Mouse (Mus musculus) forebrain, embryonic 14.5 days (tissue): ENCODE data around the gene Pgbd5. TPM values are rescaled to one million over a fixed set of nuclear protein-coding genes. Genes with fewer than 3 reads are reported as not detected.

Experiments used
- ATAC-seq: fragments of 200-750 bp; cut with Nextera tagmentation; 2 replicates; pipeline ENCODE4 v1.8.0; 2017; ENCODE audit warnings: mild to moderate bottlenecking, moderate library complexity
- DNase-seq: peaks from one replicate; pipeline ENCODE4 v3.0.0-alpha.2; 2015; ENCODE audit warnings: low spot score
- H3K27ac ChIP-seq: fragments of 300-500 bp; sonication (generic); 2 replicates; pipeline ENCODE4 v1.5.1; 2014; ENCODE audit warnings: low read depth, mild to moderate bottlenecking, control low read depth, low read length, moderate library complexity
- H3K27me3 ChIP-seq: fragments of 300-500 bp; sonication (generic); replicated peaks from 2 replicates; pipeline ENCODE4 v1.6.1; 2014; ENCODE audit warnings: low read length, control low read depth, mixed read lengths; ENCODE audit not compliant: control insufficient read depth, insufficient read depth
- H3K36me3 ChIP-seq: fragments of 300-500 bp; sonication (generic); 2 replicates; pipeline ENCODE4 v1.6.1; 2014; ENCODE audit warnings: low read length, control low read depth; ENCODE audit not compliant: control insufficient read depth, insufficient read depth
- H3K4me1 ChIP-seq: fragments of 300-500 bp; sonication (generic); 2 replicates; pipeline ENCODE4 v1.6.1; 2014; ENCODE audit warnings: antibody characterized with exemption, low read length, control low read depth; ENCODE audit not compliant: control insufficient read depth, insufficient read depth
- H3K4me2 ChIP-seq: fragments of 300-500 bp; sonication (generic); 2 replicates; pipeline ENCODE4 v1.6.1; 2014; ENCODE audit warnings: mild to moderate bottlenecking, control low read depth, low read length
- H3K4me3 ChIP-seq: fragments of 300-500 bp; sonication (generic); 2 replicates; pipeline ENCODE4 v1.5.1; 2014; ENCODE audit warnings: low read depth, low read length, control low read depth
- H3K9ac ChIP-seq: fragments of 300-500 bp; sonication (generic); 2 replicates; pipeline ENCODE4 v1.6.1; 2014; ENCODE audit warnings: mild to moderate bottlenecking, low read length, control low read depth, moderate library complexity
- H3K9me3 ChIP-seq: fragments of 300-500 bp; sonication (generic); replicated peaks from 2 replicates; pipeline ENCODE4 v1.6.1; 2016; ENCODE audit warnings: low read length, control low read depth, mixed read lengths; ENCODE audit not compliant: control insufficient read depth
- WGBS: fragments of 180-500 bp; shearing (Covaris S2); extraction: QIAGEN DNeasy Blood & Tissue Kit; methylation state at CpG from one replicate; pipeline ENCODE4 v1.1.7; 2014; 5-methylcytosine and 5-hydroxymethylcytosine counted together
- polyA plus RNA-seq: library from polyadenylated mRNA; unstranded; fragments of >200 nt; fragmentation: Nextera tagmentation; extraction: Ambion mirVana; gene quantifications from 2 replicates; pipeline ENCODE4 v1.2.1, GENCODE M21; 2014

Pgbd5 gene
- polyA plus RNA-seq, 1 experiment from 2014 or later = 8.6 TPM

- ATAC-seq (no peak), DNase-seq (no peak)
- WGBS = 83% methylated on average over 9 of the region's 9 CpGs
- H3K9ac ChIP-seq = no peak overlapping the region
- H3K27ac ChIP-seq = no peak overlapping the region
- no peak overlapping the region for H3K4me3 ChIP-seq
- no peaks in the 10 kb centered on the region for H3K27me3 ChIP-seq
- no peaks in the 10 kb centered on the region for H3K36me3 ChIP-seq
- no peaks in the 10 kb centered on the region for H3K9me3 ChIP-seq
- H3K4me2 ChIP-seq = no peak overlapping the region
- no peaks in the 10 kb centered on the region for H3K4me1 ChIP-seq
Observed at GRCm38 (mm10) chr8:124462192-124462591, 22.7 kb upstream of the Pgbd5 start.

GRCm38 (mm10) chr8:124461103-124461502 lies 21.6 kb upstream of the Pgbd5 start:
- Histone ChIP-seq H3K9ac (no peak overlapping the region), H3K36me3 (no peaks in the 10 kb centered on the region)
- WGBS = 26% methylated on average over 10 of the region's 10 CpGs

GRCm38 (mm10) chr8:124460660-124461059 lies 21.2 kb upstream of the Pgbd5 start:
- H3K27me3 ChIP-seq = no peaks in the 10 kb centered on the region
- DNase-seq = no peak
- no peak overlapping the region for H3K27ac ChIP-seq
- no peak overlapping the region for H3K4me3 ChIP-seq
- ATAC-seq = no peak
- H3K4me2 ChIP-seq = no peak overlapping the region
- H3K9me3 ChIP-seq = no peaks in the 10 kb centered on the region
- WGBS = 70% methylated on average over 4 of the region's 4 CpGs
- H3K4me1 ChIP-seq = no peaks in the 10 kb centered on the region
- H3K36me3 ChIP-seq = no peaks in the 10 kb centered on the region
- H3K9ac ChIP-seq = no peak overlapping the region

More at GRCm38 (mm10) chr8:124461103-124461502, 21.6 kb upstream of the Pgbd5 start:
- no peaks in the 10 kb centered on the region for H3K9me3 ChIP-seq
- H3K27me3 ChIP-seq = no peaks in the 10 kb centered on the region
- ATAC-seq (no peak), DNase-seq (peak; percentile 34)
- H3K4me3 ChIP-seq = no peak overlapping the region
- H3K4me1 ChIP-seq = no peaks in the 10 kb centered on the region
- H3K4me2 ChIP-seq = no peak overlapping the region
- no peak overlapping the region for H3K27ac ChIP-seq

GRCm38 (mm10) chr8:124459627-124460026 lies 20.2 kb upstream of the Pgbd5 start:
- Histone ChIP-seq H3K36me3 (no peaks in the 10 kb centered on the region), H3K27ac (no peak overlapping the region), H3K9ac (no peak overlapping the region), H3K9me3 (no peaks in the 10 kb centered on the region), H3K4me3 (no peak overlapping the region), H3K4me1 (no peaks in the 10 kb centered on the region), H3K4me2 (no peak overlapping the region), H3K27me3 (no peaks in the 10 kb centered on the region)
- 39% methylated on average over 12 of the region's 12 CpGs for WGBS
- ATAC-seq (no peak), DNase-seq (no peak)

GRCm38 (mm10) chr8:124455359-124455758 lies 15.9 kb upstream of the Pgbd5 start:
- no peak for ATAC-seq
- H3K4me2 ChIP-seq = no peak overlapping the region
- no peaks in the 10 kb centered on the region for H3K9me3 ChIP-seq
- DNase-seq = no peak
- H3K4me1 ChIP-seq = no peaks in the 10 kb centered on the region
- no peak overlapping the region for H3K9ac ChIP-seq
- no peaks in the 10 kb centered on the region for H3K27me3 ChIP-seq
- H3K4me3 ChIP-seq = no peak overlapping the region
- no peak overlapping the region for H3K27ac ChIP-seq
- no peaks in the 10 kb centered on the region for H3K36me3 ChIP-seq
- WGBS = 62% methylated on average over 3 of the region's 3 CpGs

GRCm38 (mm10) chr8:124450192-124450895 lies 10.9 kb upstream of the Pgbd5 start:
- Histone ChIP-seq H3K4me1 (no peaks in the 10 kb centered on the region), H3K9me3 (no peaks in the 10 kb centered on the region), H3K36me3 (no peaks in the 10 kb centered on the region), H3K4me2 (no peak overlapping the region), H3K27me3 (no peaks in the 10 kb centered on the region), H3K9ac (no peak overlapping the region), H3K27ac (no peak overlapping the region), H3K4me3 (no peak overlapping the region)
- ATAC-seq (no peak), DNase-seq (no peak)
- WGBS = 90% methylated on average over 8 of the region's 8 CpGs

GRCm38 (mm10) chr8:124448962-124449670 lies 9.7 kb upstream of the Pgbd5 start:
- Histone ChIP-seq H3K4me2 (no peak overlapping the region), H3K9me3 (no peaks in the 10 kb centered on the region), H3K27me3 (no peaks in the 10 kb centered on the region), H3K27ac (no peak overlapping the region), H3K36me3 (no peaks in the 10 kb centered on the region), H3K9ac (no peak overlapping the region; the same call in 1 of the 2 replicates), H3K4me1 (no peaks in the 10 kb centered on the region), H3K4me3 (no peak overlapping the region)
- WGBS = 30% methylated on average over 10 of the region's 10 CpGs
- ATAC-seq (no peak), DNase-seq (no peak)

GRCm38 (mm10) chr8:124436741-124437140 lies 2.7 kb downstream of the Pgbd5 start:
- Histone ChIP-seq H3K36me3 (no peaks in the 10 kb centered on the region), H3K9me3 (no peaks in the 10 kb centered on the region), H3K27ac (no peak overlapping the region), H3K4me3 (no peak overlapping the region), H3K4me2 (no peak overlapping the region), H3K4me1 (peaks cover 9% of the 10 kb centered on the region), H3K9ac (no peak overlapping the region), H3K27me3 (peaks cover 9% of the 10 kb centered on the region; the same call in 1 of the 2 replicates)
- DNase-seq = peak; percentile 23
- ATAC-seq = no peak
- WGBS = 13% methylated on average over 4 of the region's 4 CpGs

- ATAC-seq = no peak
- 50% methylated on average over 10 of the region's 10 CpGs for WGBS
- peaks cover 9% of the 10 kb centered on the region for H3K4me1 ChIP-seq
- H3K27me3 ChIP-seq = peaks cover 9% of the 10 kb centered on the region; the same call in 1 of the 2 replicates
- no peak overlapping the region for H3K27ac ChIP-seq
- DNase-seq = no peak
- no peak overlapping the region for H3K9ac ChIP-seq
- H3K36me3 ChIP-seq = no peaks in the 10 kb centered on the region
- no peaks in the 10 kb centered on the region for H3K9me3 ChIP-seq
- H3K4me2 ChIP-seq = no peak overlapping the region
- no peak overlapping the region for H3K4me3 ChIP-seq
Observed at GRCm38 (mm10) chr8:124435707-124436243, 3.7 kb downstream of the Pgbd5 start.
